Mouse (Mus musculus) brown adipose tissue, adult 24 weeks (tissue): ENCODE data around the gene Zdhhc18. TPM values are rescaled to one million over a fixed set of nuclear protein-coding genes. Genes with fewer than 3 reads are reported as not detected.

ENCODE experiments used
- polyA plus RNA-seq: library from polyadenylated mRNA; stranded (reverse); fragments of >200 nt; gene quantifications from 2 replicates; pipeline ENCODE4 v1.2.4, GENCODE M21; 2012; ENCODE audit not compliant: missing spikeins, insufficient read depth, insufficient read length

Gene Zdhhc18
- polyA plus RNA-seq, 1 experiment = 9.4 TPM

Other genes starting within 250 kb of the Zdhhc18 start
- 0.44 TPM in 1 of 2 replicates, not detected in the other for gene Tent5b, start 170.0 kb downstream of the Zdhhc18 start, polyA plus RNA-seq
- gene Trnp1, start 151.6 kb downstream of the Zdhhc18 start, polyA plus RNA-seq = 1.0 TPM in 1 of 2 replicates, not detected in the other
- not detected in 2 replicates for gene Kdf1, start 131.2 kb downstream of the Zdhhc18 start, polyA plus RNA-seq
- 75.2 and 77.0 TPM in 2 replicates for gene Nudc, start 104.2 kb downstream of the Zdhhc18 start, polyA plus RNA-seq
- not detected in 2 replicates for gene Nr0b2, start 96.8 kb downstream of the Zdhhc18 start, polyA plus RNA-seq
- gene Gpatch3, start 75.4 kb downstream of the Zdhhc18 start, polyA plus RNA-seq = 0.96 and 1.5 TPM in 2 replicates
- 8.1 TPM in 2 replicates for gene Gpn2, start 65.8 kb downstream of the Zdhhc18 start, polyA plus RNA-seq
- 1.2 and 1.3 TPM in 2 replicates for gene Sfn, start 48.0 kb downstream of the Zdhhc18 start, polyA plus RNA-seq
- 4.6 and 5.9 TPM in 2 replicates for gene Pigv, start 22.5 kb upstream of the Zdhhc18 start, polyA plus RNA-seq
- gene Arid1a, start 106.6 kb upstream of the Zdhhc18 start, polyA plus RNA-seq = 13.5 and 18.7 TPM in 2 replicates
- 3.3 and 4.2 TPM in 2 replicates for gene Rps6ka1, start 237.6 kb upstream of the Zdhhc18 start, polyA plus RNA-seq